Mouse (Mus musculus) liver, postnatal 0 days (tissue): ENCODE results near the gene Tomm34. TPM values are rescaled to one million over a fixed set of nuclear protein-coding genes. Genes with fewer than 3 reads are reported as not detected.
A peak's percentile ranks its signal among the peaks of the same experiment; 100 is the strongest.
"Not testable (repeated sequence)": the region's sequence is repeated elsewhere in the genome, so short reads cannot be mapped to it uniquely, and the experiment has no call there.

Source experiments
- ATAC-seq: fragments of 200-750 bp; cut with Nextera tagmentation; 2 replicates; pipeline ENCODE4 v1.8.0; 2017; ENCODE audit warnings: mild to moderate bottlenecking, moderate library complexity
- DNase-seq: peaks from one replicate; pipeline ENCODE4 v3.0.0-alpha.2; 2016
- H3K27ac ChIP-seq: fragments of 300-500 bp; sonication (generic); 2 replicates; pipeline ENCODE4 v1.5.1; 2014; ENCODE audit warnings: antibody characterized with exemption, moderate library complexity, mild to moderate bottlenecking, low read depth
- H3K27me3 ChIP-seq: fragments of 300-500 bp; sonication (generic); 2 replicates; pipeline ENCODE4 v1.6.1; 2014; ENCODE audit warnings: low read length, control low read depth, mixed read lengths; ENCODE audit not compliant: insufficient read depth
- H3K36me3 ChIP-seq: fragments of 300-500 bp; sonication (generic); replicated peaks from 2 replicates; pipeline ENCODE4 v1.6.1; 2014; ENCODE audit warnings: mild to moderate bottlenecking, control low read depth, low read length, moderate library complexity, mixed read lengths; ENCODE audit not compliant: insufficient read depth
- H3K4me1 ChIP-seq: fragments of 300-500 bp; sonication (generic); 2 replicates; pipeline ENCODE4 v1.6.1; 2014; ENCODE audit warnings: antibody characterized with exemption, mild to moderate bottlenecking, control low read depth; ENCODE audit not compliant: insufficient read depth
- H3K4me2 ChIP-seq: fragments of 300-500 bp; sonication (generic); 2 replicates; pipeline ENCODE4 v1.6.1; 2014; ENCODE audit warnings: low read depth, mild to moderate bottlenecking, low read length, moderate library complexity, mixed read lengths
- H3K4me3 ChIP-seq: fragments of 300-500 bp; sonication (generic); 2 replicates; pipeline ENCODE4 v1.5.1; 2014; ENCODE audit warnings: low read depth, low read length
- H3K9ac ChIP-seq: fragments of 300-500 bp; sonication (generic); replicated peaks from 2 replicates; pipeline ENCODE4 v1.6.1; 2014; ENCODE audit warnings: mild to moderate bottlenecking, moderate library complexity
- H3K9me3 ChIP-seq: fragments of 300-500 bp; sonication (generic); 2 replicates; pipeline ENCODE4 v1.6.1; 2016; ENCODE audit warnings: mild to moderate bottlenecking, control low read depth, low read length, mixed read lengths
- CTCF ChIP-seq: sonication (generic); IDR thresholded peaks from 2 replicates; pipeline ENCODE4 v1.5.1; 2016; ENCODE audit warnings: antibody characterized with exemption, low read depth
- EP300 ChIP-seq: IDR thresholded peaks from 2 replicates; pipeline ENCODE4 v1.6.1; 2016; ENCODE audit warnings: antibody characterized with exemption, low read depth, mild to moderate bottlenecking
- WGBS: fragments of 180-500 bp; shearing (Covaris S2); extraction: QIAGEN DNeasy Blood & Tissue Kit; methylation state at CpG from one replicate; pipeline ENCODE4 v1.1.7; 2014; ENCODE audit not compliant: insufficient replicate concordance; 5-methylcytosine and 5-hydroxymethylcytosine counted together
- polyA plus RNA-seq: library from polyadenylated mRNA; unstranded; fragments of >200 nt; fragmentation: Nextera tagmentation; extraction: Ambion mirVana; gene quantifications from 2 replicates; pipeline ENCODE4 v1.2.1, GENCODE M21; 2015

Tomm34 gene
- polyA plus RNA-seq, 1 experiment from 2014 or later: 13.3 TPM

DNA sequence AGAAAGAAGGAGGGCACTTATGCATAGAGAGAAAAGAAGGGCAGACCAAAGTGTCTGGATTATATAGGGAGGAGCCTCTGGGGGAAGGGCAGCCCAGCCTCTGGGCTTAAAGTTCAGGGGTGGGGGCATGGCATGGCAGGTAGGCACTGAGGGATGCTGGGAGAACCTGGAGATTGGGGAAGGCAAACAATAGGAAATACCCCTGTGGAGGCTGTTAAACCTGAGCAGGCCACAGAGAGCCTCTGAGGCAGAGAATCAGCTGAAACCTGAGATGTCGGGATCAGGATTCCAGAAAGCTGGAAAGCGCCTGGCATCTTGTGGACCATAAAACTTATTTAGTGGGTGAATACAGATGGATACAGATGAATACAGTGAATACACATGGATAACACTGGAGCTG is 1.1 kb upstream of the Tomm34 start:
- H3K4me3 ChIP-seq: no peak overlapping the region
- DNase-seq: no peak
- TF ChIP-seq EP300 (no peak), CTCF (no peak)
- no peak overlapping the region for H3K4me2 ChIP-seq
- ATAC-seq: no peak
- H3K27me3 ChIP-seq: no peaks in the 10 kb centered on the region
- no peak overlapping the region for H3K27ac ChIP-seq
- H3K36me3 ChIP-seq: 0 out of 2 replicates have a peak, but pooled peaks cover under 1% of the 10 kb centered on the region
- H3K4me1 ChIP-seq: peaks cover 28% of the 10 kb centered on the region
- H3K9me3 ChIP-seq: no peaks in the 10 kb centered on the region
- WGBS: 85% methylated on average over 2 of the region's 2 CpGs
- no peak overlapping the region for H3K9ac ChIP-seq

DNA sequence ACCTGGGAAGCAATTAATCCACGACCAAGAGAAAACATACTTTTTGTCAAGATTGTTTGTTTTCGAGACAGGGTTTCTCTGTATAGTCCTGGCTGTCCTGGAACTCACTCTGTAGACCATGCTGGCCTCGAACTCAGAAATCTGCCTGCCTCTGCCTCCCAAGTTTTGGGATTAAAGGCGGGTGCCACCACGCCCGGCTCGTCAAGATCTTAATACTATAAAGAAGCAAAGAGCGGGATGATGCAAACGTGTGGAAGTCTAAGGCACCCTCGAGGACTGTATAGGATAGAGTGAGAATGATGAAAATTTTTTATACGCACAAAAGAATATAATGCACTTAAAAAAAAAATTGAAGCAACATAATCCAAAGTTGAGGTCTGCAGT is 460 bp upstream of the Tomm34 start:
- not testable (repeated sequence) for H3K36me3 ChIP-seq, DNase-seq, ATAC-seq, H3K9me3 ChIP-seq, H3K27me3 ChIP-seq
- H3K4me1 ChIP-seq: peaks cover 24% of the 10 kb centered on the region
- H3K9ac ChIP-seq: peak overlapping the region; percentile 78; the same call in 1 of the 2 replicates
- peak overlapping the region; percentile 63 for H3K27ac ChIP-seq
- WGBS: 72% methylated on average over 11 of the region's 11 CpGs
- H3K4me3 ChIP-seq: peak overlapping the region; percentile 87
- peak overlapping the region; percentile 92 for H3K4me2 ChIP-seq

DNA sequence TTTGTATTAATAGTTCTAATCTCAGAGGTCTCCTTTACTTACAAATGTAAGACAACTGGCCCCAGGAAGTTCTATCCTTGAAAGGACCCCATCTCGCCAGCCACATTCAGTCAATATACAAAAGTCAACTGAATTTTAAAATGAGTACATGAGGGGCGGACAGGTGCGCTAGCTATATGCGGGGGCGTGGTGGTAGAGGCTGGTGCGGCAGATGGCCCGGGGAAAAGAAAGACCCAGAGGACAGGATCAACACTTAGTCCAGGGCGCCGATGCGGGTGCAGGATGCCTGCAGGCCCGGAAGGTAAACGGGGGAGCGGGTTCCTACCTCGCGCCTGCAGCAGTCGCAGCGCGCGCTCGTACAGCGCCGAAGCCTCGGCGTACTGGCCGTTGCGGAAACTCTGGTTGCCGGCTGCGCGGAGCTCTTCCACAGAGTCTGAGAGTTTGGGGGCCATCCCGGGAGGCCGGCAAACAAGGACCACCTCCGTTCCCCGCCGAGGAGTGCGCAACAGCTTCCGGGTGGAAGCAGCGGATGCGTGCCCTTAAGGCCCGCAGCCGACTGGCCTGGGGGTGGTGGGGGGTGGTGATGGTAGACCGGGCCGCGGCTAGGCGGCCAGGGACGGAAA is 716 bp downstream of the Tomm34 start, which contains the start of gene Stk4:
TSS of gene Stk4 (plus strand) at position 181 of the 623 bp plus-strand sequence.
- peak within 1 kb of the TSS; percentile 87 for H3K4me3 ChIP-seq
- H3K27me3 ChIP-seq: no peaks in the 10 kb centered on the region
- ATAC-seq (peak; percentile 27), DNase-seq (no peak)
- H3K4me2 ChIP-seq: peak within 1 kb of the TSS; percentile 92
- no peak for TF ChIP-seq CTCF
- TF ChIP-seq EP300: no peak
- H3K36me3 ChIP-seq: peaks cover 14% of the 10 kb centered on the region
- H3K27ac ChIP-seq: peak within 1 kb of the TSS; percentile 63
- H3K4me1 ChIP-seq: peaks cover 21% of the 10 kb centered on the region
- no peaks in the 10 kb centered on the region for H3K9me3 ChIP-seq
- WGBS: under 1% methylated on average over 45 of the region's 45 CpGs
- H3K9ac ChIP-seq: peak within 1 kb of the TSS; percentile 78

- TF ChIP-seq EP300: no peak
- no peak for TF ChIP-seq CTCF
- Histone ChIP-seq H3K36me3 (peaks cover 73% of the 10 kb centered on the region), H3K4me2 (no peak overlapping the region), H3K27me3 (no peaks in the 10 kb centered on the region), H3K9ac (no peak overlapping the region), H3K4me1 (no peaks in the 10 kb centered on the region), H3K4me3 (no peak overlapping the region), H3K9me3 (no peaks in the 10 kb centered on the region), H3K27ac (no peak overlapping the region)
- 88% methylated on average over 8 of the region's 8 CpGs for WGBS
- ATAC-seq (no peak), DNase-seq (no peak)
These were observed 11.2 kb downstream of the Tomm34 start for GRCm38 (mm10) chr2:164059634-164060235.

GRCm38 (mm10) chr2:164054671-164055070 is 16.3 kb downstream of the Tomm34 start:
- Histone ChIP-seq H3K4me2 (no peak overlapping the region), H3K9me3 (no peaks in the 10 kb centered on the region), H3K36me3 (peaks cover 62% of the 10 kb centered on the region), H3K27me3 (no peaks in the 10 kb centered on the region), H3K27ac (no peak overlapping the region), H3K4me3 (no peak overlapping the region), H3K9ac (no peak overlapping the region), H3K4me1 (no peaks in the 10 kb centered on the region)
- WGBS: 86% methylated on average over 8 of the region's 8 CpGs
- DNase-seq (no peak), ATAC-seq (no peak)
- TF ChIP-seq CTCF: no peak
- TF ChIP-seq EP300: no peak

- ATAC-seq (peak; percentile 71), DNase-seq (no peak)
- no peaks in the 10 kb centered on the region for H3K9me3 ChIP-seq
- no peak overlapping the region for H3K4me2 ChIP-seq
- no peaks in the 10 kb centered on the region for H3K27me3 ChIP-seq
- no peak overlapping the region for H3K27ac ChIP-seq
- 72% methylated on average over 8 of the region's 8 CpGs for WGBS
- H3K4me3 ChIP-seq: no peak overlapping the region
- no peak overlapping the region for H3K9ac ChIP-seq
- H3K36me3 ChIP-seq: peaks cover 53% of the 10 kb centered on the region
- TF ChIP-seq CTCF (no peak), EP300 (no peak)
- no peaks in the 10 kb centered on the region for H3K4me1 ChIP-seq
These were observed 17.2 kb downstream of the Tomm34 start for GRCm38 (mm10) chr2:164053767-164054166.
